Mouse (Mus musculus) adrenal gland, adult 8-10 months (tissue): ENCODE measurements around the gene Arel1. TPM values are rescaled to one million over a fixed set of nuclear protein-coding genes. Genes with fewer than 3 reads are reported as not detected.

Source experiments
- DNase-seq: peaks from one replicate; pipeline ENCODE4 v3.0.0; 2022
- total RNA-seq, 4 experiments: library from RNA; stranded (reverse); gene quantifications; 2 replicates each; pipeline ENCODE4 v1.2.4; 2022

Arel1 gene
- total RNA-seq, 4 experiments from 2014 or later: 37.9 to 47.3 (median 42.6) TPM

GRCm38 (mm10) chr12:84948584-84949285 is 22.0 kb downstream of the Arel1 start:
- DNase-seq: no peak

GRCm38 (mm10) chr12:84947894-84948583 is 22.7 kb downstream of the Arel1 start:
- no peak for DNase-seq

GRCm38 (mm10) chr12:84944813-84945553 is 25.7 kb downstream of the Arel1 start:
- DNase-seq: no peak

- DNase-seq: no peak
Observed at GRCm38 (mm10) chr12:84944150-84944812, 26.4 kb downstream of the Arel1 start.

- no peak for DNase-seq
Observed at GRCm38 (mm10) chr12:84943006-84943952, 27.4 kb downstream of the Arel1 start.

DNA sequence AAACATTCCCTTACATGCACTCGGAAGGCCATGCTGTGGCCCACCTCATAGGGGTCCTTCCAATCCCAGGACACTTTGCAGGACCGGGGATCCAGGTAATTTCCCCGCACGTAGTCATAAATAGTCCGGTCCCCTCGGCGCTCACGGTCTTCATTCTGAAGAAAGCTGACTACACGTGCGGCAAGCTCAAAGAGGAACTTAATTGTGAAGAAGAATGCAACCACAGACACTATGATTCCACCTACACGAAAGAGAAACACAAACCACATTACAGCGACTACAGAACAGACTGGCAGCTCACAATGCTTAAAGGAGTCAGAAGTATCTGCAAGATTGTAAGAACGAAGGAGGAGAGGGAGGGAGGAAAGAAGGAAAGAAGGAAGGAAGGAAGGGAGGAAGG is 29.0 kb downstream of the Arel1 start:
- no peak for DNase-seq

- DNase-seq: no peak
Observed at GRCm38 (mm10) chr12:84940343-84940742, 30.4 kb downstream of the Arel1 start.

- no peak for DNase-seq
Observed at GRCm38 (mm10) chr12:84939117-84939516, 31.6 kb downstream of the Arel1 start.

GRCm38 (mm10) chr12:84935343-84935742 is 35.4 kb downstream of the Arel1 start:
- no peak for DNase-seq

DNA sequence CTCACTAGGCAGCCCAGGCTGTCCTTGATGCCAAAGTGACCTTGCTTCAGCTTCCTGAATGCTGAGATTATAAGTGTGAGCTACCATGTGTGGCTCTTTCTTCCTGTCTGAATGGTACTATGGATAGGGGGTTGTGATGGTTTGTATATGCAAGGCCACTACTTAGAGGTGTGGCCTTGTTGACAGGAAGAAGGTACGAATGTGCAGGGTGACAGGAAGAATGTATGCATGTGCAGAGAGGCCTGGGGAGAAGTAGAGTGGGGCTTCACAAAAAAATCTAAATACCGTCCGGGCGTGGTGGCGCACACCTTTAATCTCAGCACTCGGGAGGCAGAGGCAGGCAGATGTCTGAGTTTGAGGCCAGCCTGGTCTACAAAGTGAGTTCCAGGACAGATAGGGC is 38.5 kb downstream of the Arel1 start:
- no peak for DNase-seq

DNA sequence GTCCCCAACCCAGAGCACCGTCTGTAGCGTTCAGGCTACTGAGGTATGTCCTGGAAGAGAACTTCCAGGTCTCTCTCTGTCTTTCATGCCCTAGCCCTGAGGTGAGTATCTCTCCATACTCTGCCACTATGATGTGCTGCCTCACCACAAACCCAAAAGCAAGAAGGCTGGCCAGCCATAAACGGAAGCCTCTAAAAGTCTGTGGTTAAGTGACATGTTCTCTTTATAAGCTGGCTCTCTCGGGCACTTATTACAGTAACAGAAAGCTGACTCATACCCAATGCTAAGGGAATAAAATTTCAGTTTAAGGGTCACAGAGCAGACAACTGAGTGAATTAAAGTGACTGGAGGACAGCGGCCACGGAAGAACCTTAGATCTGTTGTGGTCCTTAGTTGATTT is 44.2 kb downstream of the Arel1 start:
- no peak for DNase-seq

- DNase-seq: no peak
Observed at GRCm38 (mm10) chr12:84924324-84924723, 46.4 kb downstream of the Arel1 start.

- DNase-seq: no peak
Observed at GRCm38 (mm10) chr12:84921881-84922419, 48.8 kb downstream of the Arel1 start.

DNA sequence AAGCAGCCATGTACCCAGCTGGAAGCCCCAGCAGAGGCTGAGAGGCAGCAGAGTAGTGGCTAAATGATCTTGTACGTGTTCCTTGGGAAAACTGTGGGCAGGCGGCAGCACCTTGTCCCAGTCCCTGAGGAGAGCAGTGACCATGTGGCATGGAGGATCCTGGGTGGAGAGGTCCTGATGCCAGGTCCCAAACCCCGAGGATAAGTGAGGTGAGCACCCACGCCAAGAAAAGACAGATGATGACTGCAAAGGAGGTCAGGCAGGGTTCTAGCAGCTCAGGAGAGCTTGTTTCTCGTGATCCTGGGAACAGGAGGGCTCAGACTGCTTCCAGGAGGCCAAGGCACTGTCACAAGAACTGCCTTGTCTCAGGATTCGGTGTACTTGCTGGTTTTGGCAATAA is 51.9 kb downstream of the Arel1 start:
- DNase-seq: no peak

DNA sequence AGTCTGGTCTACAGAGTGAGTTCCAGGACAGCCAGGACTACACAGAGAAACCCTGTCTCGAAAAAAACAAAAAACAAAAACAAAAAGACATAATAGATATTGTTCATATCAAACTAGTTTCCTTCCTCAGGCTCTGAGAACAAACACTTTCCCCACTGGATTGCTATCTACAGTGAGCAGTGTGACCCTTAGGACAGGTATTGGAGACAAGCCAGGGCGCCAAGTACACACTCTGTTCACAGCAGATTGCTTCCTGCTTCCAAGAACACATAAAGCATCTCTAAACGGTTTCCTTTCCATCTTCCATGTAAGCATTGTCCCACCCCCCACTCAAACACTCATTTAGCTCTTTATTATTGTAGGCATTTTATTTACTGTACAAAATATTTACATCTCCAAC is 52.9 kb downstream of the Arel1 start:
- no peak for DNase-seq

DNA sequence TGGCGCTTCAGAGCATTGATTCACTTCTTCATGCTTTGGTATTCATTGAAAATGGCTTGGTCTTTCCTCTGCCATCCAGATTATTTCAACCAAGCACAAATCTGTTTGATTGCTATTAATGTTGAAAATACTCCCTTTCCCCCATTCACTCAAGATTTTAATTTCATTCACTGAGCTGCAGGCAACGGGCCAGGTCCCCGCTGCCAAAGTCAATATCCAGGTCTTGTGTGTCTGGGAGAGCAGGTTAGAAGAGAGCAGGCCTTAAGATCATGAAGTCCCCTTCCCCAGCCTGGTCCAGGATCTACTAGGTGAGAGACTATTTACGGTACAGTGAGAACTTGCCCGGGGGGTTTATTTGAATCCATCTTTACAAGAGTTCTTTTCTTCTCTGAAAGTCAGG is 55.7 kb downstream of the Arel1 start:
- DNase-seq: no peak

- DNase-seq: no peak
Observed at GRCm38 (mm10) chr12:84912652-84913104, 58.0 kb downstream of the Arel1 start.

- no peak for DNase-seq
Observed at GRCm38 (mm10) chr12:84911640-84912039, 59.1 kb downstream of the Arel1 start.

DNA sequence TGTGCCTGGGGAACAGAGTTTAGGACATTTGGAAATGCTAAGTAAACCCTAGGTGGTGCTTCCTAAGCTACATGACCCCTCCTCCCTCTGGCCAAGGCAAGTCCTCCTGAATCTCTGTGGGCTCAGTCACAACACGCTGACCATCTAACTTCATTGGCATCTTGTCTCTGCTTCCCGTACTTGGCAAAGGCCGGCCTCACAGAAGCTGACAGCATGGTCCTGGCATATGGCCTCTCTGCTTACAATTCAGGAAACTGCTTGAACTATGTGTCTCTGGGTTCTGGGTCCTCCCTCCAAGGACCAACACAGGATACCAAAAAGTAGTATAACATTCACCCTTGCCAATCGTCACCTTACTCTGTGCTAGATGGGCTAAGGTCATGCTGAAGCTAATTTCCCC is 60.6 kb downstream of the Arel1 start:
- no peak for DNase-seq

GRCm38 (mm10) chr12:84907627-84908480 is 62.8 kb downstream of the Arel1 start:
- DNase-seq: no peak
